Mouse (Mus musculus) adrenal gland, postnatal 4 days (tissue): Measurements from ENCODE around the gene Nfatc2ip. TPM values are rescaled to one million over a fixed set of nuclear protein-coding genes. Genes with fewer than 3 reads are reported as not detected.

ENCODE experiments used
- microRNA-seq: library from miRNA; unstranded; fragments of <30 nt; microRNA quantifications from one replicate; pipeline ENCODE4 v1.2.0, GENCODE M21; 2021
- total RNA-seq, 2 experiments: library from RNA; stranded (reverse); gene quantifications; 2 replicates each; pipeline ENCODE4 v1.2.3; 2021

Nfatc2ip gene
- total RNA-seq, 2 experiments from 2014 or later: 5.8 to 7.6 TPM

Small RNA genes lying within 50 kb of the gene (microRNA-seq; reads per million reads assigned to microRNA genes)
- not detected for gene Mir7058

Other genes starting within 250 kb of the Nfatc2ip start
- 100 to 1,000 TPM in 1 of 2 experiments, 10 to 100 TPM in 1; 98.4 to 103 TPM for gene Xpo6, start 196.2 kb downstream of the Nfatc2ip start, total RNA-seq
- gene Sbk1, start 124.1 kb downstream of the Nfatc2ip start, total RNA-seq: 10 to 100 TPM; 60.4 to 60.6 TPM
- 1 to 10 TPM; 1.4 to 2.5 TPM for gene Lat, start 27.2 kb downstream of the Nfatc2ip start, total RNA-seq
- gene Spns1, start 19.3 kb downstream of the Nfatc2ip start, total RNA-seq: 10 to 100 TPM; 60.1 to 65.2 TPM
- 1 to 10 TPM in 1 of 2 experiments, under 1 TPM in 1; 0.48 to 1.6 TPM for gene Cd19, start 18.2 kb upstream of the Nfatc2ip start, total RNA-seq
- gene Rabep2, start 32.0 kb upstream of the Nfatc2ip start, total RNA-seq: 10 to 100 TPM; 52.1 to 63.2 TPM
- gene Atp2a1, start 66.4 kb upstream of the Nfatc2ip start, total RNA-seq: 100 to 1,000 TPM in 1 of 2 experiments, 10 to 100 TPM in 1; 56.9 to 145 TPM
- 10 to 100 TPM; 59.2 to 60.9 TPM for gene Sh2b1, start 78.7 kb upstream of the Nfatc2ip start, total RNA-seq
- gene Tufm, start 90.6 kb upstream of the Nfatc2ip start, total RNA-seq: 100 to 1,000 TPM; 158 to 166 TPM
- gene Atxn2l, start 106.7 kb upstream of the Nfatc2ip start, total RNA-seq: 100 to 1,000 TPM; 109 to 127 TPM
- gene Eif3c, start 169.7 kb upstream of the Nfatc2ip start, total RNA-seq: 100 to 1,000 TPM; 255 to 260 TPM
- 1 to 10 TPM; 1.1 to 1.2 TPM for gene Apobr, start 188.2 kb upstream of the Nfatc2ip start, total RNA-seq
- gene Cln3, start 189.1 kb upstream of the Nfatc2ip start, total RNA-seq: 10 to 100 TPM; 30.7 to 32.1 TPM
- not detected for gene Il27, start 198.2 kb upstream of the Nfatc2ip start, total RNA-seq
- 10 to 100 TPM in 1 of 2 experiments, 1 to 10 TPM in 1; 7.5 to 15.3 TPM for gene Nupr1, start 234.1 kb upstream of the Nfatc2ip start, total RNA-seq